Mouse (Mus musculus) midbrain, embryonic 11.5 days (tissue): ENCODE measurements at regions not wholly inside any gene's neighbourhood (a gene's known extent, or its start where the extent isn't known, plus 50 kb on each side); places are given as distances from the start of the nearest gene placed in this dataset.

Source experiments
- ATAC-seq: fragments of 200-750 bp; cut with Nextera tagmentation; 2 replicates; pipeline ENCODE4 v1.8.0; 2017; ENCODE audit warnings: moderate TSS enrichment, moderate library complexity; ENCODE audit not compliant: low FRiP score
- DNase-seq: peaks from one replicate; pipeline ENCODE4 v3.0.0; 2015; ENCODE audit warnings: low spot score; ENCODE audit errors: missing footprints
- H3K27ac ChIP-seq: fragments of 300-500 bp; sonication (generic); 2 replicates; pipeline ENCODE4 v1.5.1; 2014; ENCODE audit warnings: low read depth, low read length
- H3K27me3 ChIP-seq: fragments of 300-500 bp; sonication (generic); 2 replicates; pipeline ENCODE4 v1.6.1; 2014; ENCODE audit warnings: mild to moderate bottlenecking, low read length, moderate library complexity, mixed read lengths; ENCODE audit not compliant: control insufficient read depth, insufficient read depth
- H3K36me3 ChIP-seq: fragments of 300-500 bp; sonication (generic); 2 replicates; pipeline ENCODE4 v1.6.1; 2014; ENCODE audit warnings: mild to moderate bottlenecking, low read length, moderate library complexity, mixed read lengths; ENCODE audit not compliant: control insufficient read depth, insufficient read depth
- H3K4me1 ChIP-seq: fragments of 300-500 bp; sonication (generic); 2 replicates; pipeline ENCODE4 v1.6.1; 2014; ENCODE audit warnings: low read length; ENCODE audit not compliant: control insufficient read depth, insufficient read depth
- H3K4me2 ChIP-seq: fragments of 300-500 bp; sonication (generic); 2 replicates; pipeline ENCODE4 v1.6.1; 2014; ENCODE audit warnings: mild to moderate bottlenecking, moderate library complexity
- H3K4me3 ChIP-seq: fragments of 300-500 bp; sonication (generic); 2 replicates; pipeline ENCODE4 v1.5.1; 2014; ENCODE audit warnings: low read depth, low read length
- H3K9ac ChIP-seq: fragments of 300-500 bp; sonication (generic); 2 replicates; pipeline ENCODE4 v1.6.1; 2014; ENCODE audit warnings: low read length
- H3K9me3 ChIP-seq: fragments of 300-500 bp; sonication (generic); 2 replicates; pipeline ENCODE4 v1.6.1; 2016; ENCODE audit warnings: low read length; ENCODE audit not compliant: control insufficient read depth
- WGBS: fragments of 180-500 bp; shearing (Covaris S2); extraction: QIAGEN DNeasy Blood & Tissue Kit; methylation state at CpG from one replicate; pipeline ENCODE4 v1.1.7; 2014; 5-methylcytosine and 5-hydroxymethylcytosine counted together

- Histone ChIP-seq H3K27ac (no peak overlapping the region), H3K27me3 (no peaks in the 10 kb centered on the region), H3K4me3 (no peak overlapping the region), H3K4me2 (no peak overlapping the region), H3K9ac (no peak overlapping the region), H3K4me1 (no peaks in the 10 kb centered on the region), H3K9me3 (no peaks in the 10 kb centered on the region), H3K36me3 (no peaks in the 10 kb centered on the region)
- WGBS: 71% methylated on average over 3 of the region's 3 CpGs
- ATAC-seq: no peak
- DNase-seq: no peak
Measured at GRCm38 (mm10) chr15:86566111-86566510, 351.9 kb downstream of the Tbc1d22a start.

GRCm38 (mm10) chr15:86574311-86574710, 360.1 kb downstream of the Tbc1d22a start:
- Histone ChIP-seq H3K27me3 (peaks cover 2% of the 10 kb centered on the region; the same call in 1 of the 2 replicates), H3K9ac (no peak overlapping the region), H3K4me2 (0 out of 2 replicates have a peak overlapping the region, but pooled peaks have one; percentile 1), H3K36me3 (no peaks in the 10 kb centered on the region), H3K27ac (no peak overlapping the region), H3K4me3 (no peak overlapping the region), H3K4me1 (peaks cover 14% of the 10 kb centered on the region), H3K9me3 (no peaks in the 10 kb centered on the region)
- ATAC-seq (0 out of 2 replicates have a peak, but pooled peaks have one; percentile 48), DNase-seq (peak; percentile 87)
- 10% methylated on average over 5 of the region's 5 CpGs for WGBS

GRCm38 (mm10) chr15:86576666-86577065, 362.4 kb downstream of the Tbc1d22a start:
- no peak overlapping the region for H3K4me2 ChIP-seq
- H3K27ac ChIP-seq: no peak overlapping the region
- H3K9me3 ChIP-seq: no peaks in the 10 kb centered on the region
- H3K36me3 ChIP-seq: no peaks in the 10 kb centered on the region
- DNase-seq (no peak), ATAC-seq (no peak)
- no peak overlapping the region for H3K4me3 ChIP-seq
- 74% methylated on average over 5 of the region's 5 CpGs for WGBS
- H3K27me3 ChIP-seq: peaks cover 2% of the 10 kb centered on the region; the same call in 1 of the 2 replicates
- H3K4me1 ChIP-seq: peaks cover 14% of the 10 kb centered on the region
- H3K9ac ChIP-seq: no peak overlapping the region

- DNase-seq: no peak
- Histone ChIP-seq H3K9ac (no peak overlapping the region), H3K9me3 (no peaks in the 10 kb centered on the region), H3K4me3 (no peak overlapping the region), H3K4me2 (no peak overlapping the region), H3K27ac (no peak overlapping the region), H3K36me3 (no peaks in the 10 kb centered on the region), H3K27me3 (peaks cover 2% of the 10 kb centered on the region; the same call in 1 of the 2 replicates), H3K4me1 (peaks cover 13% of the 10 kb centered on the region)
- no peak for ATAC-seq
- WGBS: 93% methylated on average over 16 of the region's 16 CpGs
Measured at GRCm38 (mm10) chr15:86578689-86579088, 364.4 kb downstream of the Tbc1d22a start.

- H3K27ac ChIP-seq: no peak overlapping the region
- no peaks in the 10 kb centered on the region for H3K4me1 ChIP-seq
- no peaks in the 10 kb centered on the region for H3K9me3 ChIP-seq
- WGBS: 85% methylated on average over 7 of the region's 7 CpGs
- ATAC-seq (no peak), DNase-seq (no peak)
- no peak overlapping the region for H3K4me3 ChIP-seq
- H3K9ac ChIP-seq: no peak overlapping the region
- H3K27me3 ChIP-seq: no peaks in the 10 kb centered on the region
- H3K36me3 ChIP-seq: no peaks in the 10 kb centered on the region
- H3K4me2 ChIP-seq: no peak overlapping the region
Measured at GRCm38 (mm10) chr15:86582240-86583090, 368.2 kb downstream of the Tbc1d22a start.

- H3K27me3 ChIP-seq: no peaks in the 10 kb centered on the region
- ATAC-seq (no peak), DNase-seq (no peak)
- 78% methylated on average over 4 of the region's 4 CpGs for WGBS
- H3K27ac ChIP-seq: no peak overlapping the region
- no peaks in the 10 kb centered on the region for H3K36me3 ChIP-seq
- H3K4me1 ChIP-seq: no peaks in the 10 kb centered on the region
- H3K4me2 ChIP-seq: no peak overlapping the region
- H3K4me3 ChIP-seq: no peak overlapping the region
- H3K9ac ChIP-seq: no peak overlapping the region
- H3K9me3 ChIP-seq: no peaks in the 10 kb centered on the region
Measured at GRCm38 (mm10) chr15:86585716-86586115, 371.5 kb downstream of the Tbc1d22a start.

GRCm38 (mm10) chr15:86587209-86587608, 372.9 kb downstream of the Tbc1d22a start:
- H3K27ac ChIP-seq: no peak overlapping the region
- no peak overlapping the region for H3K4me3 ChIP-seq
- WGBS: 83% methylated on average over 6 of the region's 6 CpGs
- no peaks in the 10 kb centered on the region for H3K9me3 ChIP-seq
- DNase-seq (no peak), ATAC-seq (no peak)
- H3K4me2 ChIP-seq: no peak overlapping the region
- no peaks in the 10 kb centered on the region for H3K36me3 ChIP-seq
- H3K27me3 ChIP-seq: no peaks in the 10 kb centered on the region
- H3K4me1 ChIP-seq: no peaks in the 10 kb centered on the region
- H3K9ac ChIP-seq: no peak overlapping the region

- H3K4me3 ChIP-seq: no peak overlapping the region
- no peaks in the 10 kb centered on the region for H3K27me3 ChIP-seq
- no peak overlapping the region for H3K27ac ChIP-seq
- H3K36me3 ChIP-seq: no peaks in the 10 kb centered on the region
- H3K9ac ChIP-seq: no peak overlapping the region
- ATAC-seq (no peak), DNase-seq (peak; percentile 66)
- no peak overlapping the region for H3K4me2 ChIP-seq
- no peaks in the 10 kb centered on the region for H3K4me1 ChIP-seq
- WGBS: 65% methylated on average over 7 of the region's 7 CpGs
- no peaks in the 10 kb centered on the region for H3K9me3 ChIP-seq
Measured at GRCm38 (mm10) chr15:86590033-86590432, 375.8 kb downstream of the Tbc1d22a start.

- DNase-seq (peak; percentile 81), ATAC-seq (no peak)
- H3K27me3 ChIP-seq: no peaks in the 10 kb centered on the region
- H3K4me3 ChIP-seq: no peak overlapping the region
- no peak overlapping the region for H3K4me2 ChIP-seq
- no peaks in the 10 kb centered on the region for H3K36me3 ChIP-seq
- H3K27ac ChIP-seq: no peak overlapping the region
- 78% methylated on average over 5 of the region's 5 CpGs for WGBS
- no peaks in the 10 kb centered on the region for H3K4me1 ChIP-seq
- H3K9me3 ChIP-seq: no peaks in the 10 kb centered on the region
- no peak overlapping the region for H3K9ac ChIP-seq
Measured at GRCm38 (mm10) chr15:86590896-86591295, 376.6 kb downstream of the Tbc1d22a start.
